Mouse (Mus musculus) heart, postnatal 10 days (tissue): ENCODE measurements around the gene Gm42674. TPM values are rescaled to one million over a fixed set of nuclear protein-coding genes. Genes with fewer than 3 reads are reported as not detected.

Experiments
- DNase-seq, 2 experiments: peaks; one replicate each; pipeline ENCODE4 v3.0.0; 2021
- intact Hi-C: fragments of 180-260 bp; cut with DNase I; formaldehyde crosslinking; loops from one replicate; pipeline ENCODE4 v1.15.1; 2025
- total RNA-seq, 2 experiments: library from RNA; stranded (reverse); gene quantifications; 2 replicates each; pipeline ENCODE4 v1.2.3; 2021

The Gm42674 gene
- total RNA-seq, 2 experiments from 2014 or later: not detected

DNA sequence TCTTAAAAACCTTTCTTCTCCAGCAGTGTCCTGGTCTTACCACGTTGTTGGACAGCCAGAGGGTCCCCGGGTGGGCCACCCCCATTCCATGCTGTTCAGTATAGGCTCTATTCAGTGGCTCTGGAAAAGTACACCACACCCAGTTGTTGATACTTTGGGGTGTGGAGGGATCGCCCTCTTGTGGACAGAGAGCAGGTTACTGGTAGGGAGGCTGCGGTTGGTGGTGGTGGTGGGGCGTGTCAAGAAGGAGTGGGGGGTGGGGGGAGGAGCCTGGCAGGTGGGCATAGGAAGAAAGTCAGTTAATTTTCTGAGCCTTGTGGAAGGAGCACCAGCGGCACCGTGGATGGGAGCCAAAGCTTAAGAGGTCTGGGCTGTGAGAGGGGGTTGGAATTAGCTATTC lies 13.7 kb downstream of the Gm42674 start:
- intact Hi-C loops: loop anchor here (1.0 to 5.0 kb wide), 4 partner anchors 30 to 125 kb away; partner anchors contain the start of gene Snapin
- DNase-seq: peak; percentile 84 to 89

- no peak for DNase-seq
- intact Hi-C loops: loop anchor here (1.0 to 5.0 kb wide), 4 partner anchors 31 to 125 kb away; partner anchors contain the start of gene Snapin
Observed at GRCm38 (mm10) chr3:90615911-90616310, 14.2 kb downstream of the Gm42674 start.

DNA sequence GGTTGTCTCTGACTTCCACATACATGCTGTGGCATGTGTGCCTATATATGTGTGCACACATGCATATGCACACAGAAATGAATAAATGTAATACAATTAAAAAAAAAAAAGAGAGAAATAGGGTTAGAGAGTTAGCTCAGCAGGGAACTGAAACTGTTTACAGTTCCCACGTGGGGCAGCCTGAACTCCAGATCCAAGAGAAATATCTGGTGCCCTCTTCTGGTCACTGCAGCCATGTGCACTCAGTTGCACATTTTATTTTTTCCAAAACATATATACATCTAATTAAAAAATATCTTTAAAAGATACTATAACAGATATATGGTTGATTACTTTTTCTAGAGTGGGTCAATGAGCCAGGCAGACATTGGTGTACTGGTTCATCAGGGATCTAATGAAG lies 15.9 kb downstream of the Gm42674 start:
- DNase-seq: no peak
- intact Hi-C loops: loop anchor here (5.0 kb wide), 1 partner anchor 75 kb away; no protein-coding TSS in a partner anchor

- intact Hi-C loops: no loop called here
- DNase-seq: no peak
Observed at GRCm38 (mm10) chr3:90621552-90621951, 19.8 kb downstream of the Gm42674 start.

- peak; percentile 86 to 88 for DNase-seq
- intact Hi-C loops: no loop called here
Observed at GRCm38 (mm10) chr3:90623435-90624071, 21.8 kb downstream of the Gm42674 start.

DNA sequence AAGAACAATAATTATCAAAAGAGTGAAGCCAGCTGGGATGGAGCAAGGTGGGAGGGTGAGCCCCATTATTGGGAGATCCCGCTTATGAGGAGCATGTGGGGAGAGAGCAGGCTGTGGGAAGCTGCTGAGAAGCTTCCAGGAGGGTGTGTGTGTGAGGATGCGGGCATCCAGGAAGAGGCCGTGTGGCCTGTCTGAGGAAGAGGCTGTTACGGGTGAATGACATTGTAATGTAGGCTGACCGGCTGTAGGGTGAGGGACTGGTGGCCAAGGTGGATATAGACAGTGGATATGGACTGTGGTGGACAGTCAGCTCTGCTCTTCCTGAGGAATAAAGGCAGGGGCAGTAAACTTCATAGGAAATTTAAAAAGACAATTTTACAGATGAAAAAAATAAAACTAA lies 23.8 kb downstream of the Gm42674 start:
- intact Hi-C loops: no loop called here
- no peak for DNase-seq

DNA sequence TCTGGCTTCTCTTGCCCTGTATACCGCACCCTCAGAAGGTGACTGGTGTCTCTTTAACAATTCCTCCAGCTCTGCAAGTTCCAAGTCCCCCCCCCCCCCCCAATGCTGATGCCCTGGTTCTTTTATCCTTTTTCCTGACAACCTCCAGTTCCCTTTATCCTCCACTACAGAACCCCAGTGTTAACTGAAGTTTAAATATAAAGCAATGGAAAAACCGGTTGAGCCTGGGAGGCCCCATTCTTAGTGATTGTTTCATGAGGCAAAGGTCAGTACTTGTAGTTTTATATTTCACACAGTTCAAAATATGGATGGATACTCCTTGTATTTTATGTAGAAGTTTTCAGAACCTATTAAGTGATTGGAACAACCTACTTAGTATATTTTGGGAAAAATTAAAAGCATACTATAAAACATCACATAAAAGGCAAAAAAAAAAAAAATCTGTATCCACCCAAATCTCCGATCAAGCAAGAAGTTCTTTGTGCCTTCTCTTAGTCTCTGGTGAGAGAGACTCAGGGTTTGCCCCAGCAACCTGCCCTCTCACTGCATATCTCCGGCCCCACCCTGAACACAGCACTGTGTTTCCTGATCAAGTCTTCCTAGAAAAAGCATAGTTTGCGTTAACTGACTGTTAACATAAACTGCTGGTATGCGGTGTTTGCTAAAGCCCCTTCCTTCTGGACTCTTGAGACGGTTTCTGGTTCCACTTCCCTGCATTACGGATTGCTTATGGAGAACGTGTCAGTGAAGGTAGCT lies 24.7 kb downstream of the Gm42674 start:
- DNase-seq: no peak
- intact Hi-C loops: no loop called here

DNA sequence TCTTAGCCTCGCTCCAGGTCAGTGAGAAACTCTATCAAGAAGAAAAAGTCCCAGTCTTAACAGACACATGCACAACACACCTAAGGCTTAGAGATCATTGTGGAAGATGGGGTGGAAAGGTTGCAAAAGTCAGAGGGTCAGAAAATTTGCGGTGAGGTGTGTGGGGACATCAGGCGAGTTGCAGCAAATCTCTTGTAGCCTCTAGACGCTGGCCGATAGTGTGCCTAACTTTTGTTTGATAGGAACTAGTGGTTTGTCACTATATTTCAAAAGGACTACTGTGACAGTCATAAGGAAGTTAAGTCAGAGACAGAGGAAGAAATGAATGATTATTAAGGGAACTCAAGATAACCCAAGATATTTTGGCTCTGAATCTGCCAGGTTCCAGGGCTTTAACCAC lies 25.7 kb downstream of the Gm42674 start:
- intact Hi-C loops: no loop called here
- no peak for DNase-seq

GRCm38 (mm10) chr3:90627807-90628206 lies 26.1 kb downstream of the Gm42674 start:
- peak; percentile 29 to 33 for DNase-seq
- intact Hi-C loops: no loop called here

GRCm38 (mm10) chr3:90629298-90629697 lies 27.6 kb downstream of the Gm42674 start:
- intact Hi-C loops: no loop called here
- DNase-seq: no peak

GRCm38 (mm10) chr3:90631984-90632383 lies 30.3 kb downstream of the Gm42674 start:
- intact Hi-C loops: no loop called here
- no peak for DNase-seq

- intact Hi-C loops: no loop called here
- no peak for DNase-seq
Observed at GRCm38 (mm10) chr3:90638511-90639275, 37.0 kb downstream of the Gm42674 start.

- intact Hi-C loops: no loop called here
- DNase-seq: peak in 1 of 2 experiments; percentile 33
Observed at GRCm38 (mm10) chr3:90639511-90640154, 37.9 kb downstream of the Gm42674 start.

DNA sequence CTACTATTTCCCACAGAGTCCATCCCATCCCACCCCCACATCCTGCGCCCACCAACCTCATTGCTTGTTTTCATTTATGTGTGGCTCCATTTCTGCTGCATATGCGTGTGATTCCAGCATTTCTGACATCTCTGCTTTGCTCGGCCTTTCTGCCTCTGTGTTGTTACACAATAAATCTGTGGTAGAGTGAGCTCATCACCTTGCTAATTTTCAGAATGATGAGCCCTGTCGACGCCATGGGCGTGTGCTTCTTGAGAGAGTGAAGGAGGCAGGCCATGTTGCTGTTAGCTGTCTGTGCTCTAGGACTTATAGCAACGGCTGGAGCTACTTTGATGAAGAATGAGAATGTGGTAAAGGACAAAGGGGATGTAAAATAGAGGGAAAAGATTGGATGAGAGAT lies 39.3 kb downstream of the Gm42674 start:
- DNase-seq: no peak
- intact Hi-C loops: no loop called here

- DNase-seq: peak; percentile 33 to 67
- intact Hi-C loops: no loop called here
Observed at GRCm38 (mm10) chr3:90644220-90644619, 42.5 kb downstream of the Gm42674 start.

DNA sequence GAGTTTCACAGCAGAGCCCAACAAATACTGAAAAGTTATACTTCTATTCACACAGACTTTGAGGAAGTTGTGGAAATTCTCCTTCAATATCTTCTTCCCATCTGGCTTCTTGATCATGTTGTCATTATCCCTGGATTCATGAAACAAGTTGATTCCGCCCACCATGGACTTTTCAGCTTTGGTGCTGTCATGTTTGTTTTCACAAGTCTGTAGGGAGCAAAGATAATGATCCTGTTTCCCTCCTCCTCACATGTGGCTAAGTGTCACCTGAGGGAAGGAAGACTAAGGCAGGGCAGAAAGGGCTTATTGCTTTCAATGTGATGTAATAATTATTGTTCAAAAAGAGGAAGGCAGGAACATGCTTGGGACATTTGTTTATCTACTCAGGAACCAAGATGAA lies 45.6 kb downstream of the Gm42674 start:
- intact Hi-C loops: no loop called here
- DNase-seq: no peak

DNA sequence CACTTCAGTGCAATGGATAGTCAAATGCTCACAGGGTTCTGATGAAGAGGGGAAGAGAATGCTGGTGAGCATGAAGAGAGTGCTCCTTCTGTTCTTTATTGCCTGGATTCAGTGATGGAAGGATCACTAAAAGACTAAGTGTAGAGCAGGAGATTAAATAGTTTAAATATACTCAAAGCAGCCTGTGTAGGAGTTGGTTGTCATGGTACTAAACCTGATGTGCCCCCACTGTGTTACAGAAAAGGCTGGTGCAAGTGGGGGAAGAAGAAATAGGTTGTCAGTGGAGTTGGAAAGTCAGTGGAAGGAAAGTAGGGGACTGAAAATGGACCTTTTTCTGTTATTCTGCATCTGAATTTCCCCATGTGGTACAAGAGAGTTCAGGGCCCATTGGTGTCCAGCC lies 47.3 kb downstream of the Gm42674 start:
- no peak for DNase-seq
- intact Hi-C loops: no loop called here

DNA sequence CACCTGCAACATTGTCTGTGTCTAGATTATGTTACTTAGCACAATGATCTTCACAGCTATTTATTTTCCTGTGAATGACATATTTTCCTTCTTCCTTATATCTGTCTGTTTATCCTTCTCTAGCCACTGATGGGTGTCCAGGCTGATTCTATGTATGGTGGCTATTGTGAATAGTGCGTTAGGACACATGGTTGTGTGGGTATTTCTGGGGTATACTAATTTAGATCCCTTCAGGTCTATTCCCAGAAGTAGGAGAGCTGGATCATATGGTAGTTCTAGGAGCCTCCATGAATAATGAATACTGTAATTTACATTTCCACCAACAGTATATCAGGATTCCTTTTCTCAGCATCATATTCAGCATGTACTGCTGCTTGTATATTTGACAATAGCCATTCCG lies 48.1 kb downstream of the Gm42674 start:
- intact Hi-C loops: loop anchor here (5.0 to 10.0 kb wide), 2 partner anchors 63 to 235 kb away; no protein-coding TSS in a partner anchor
- no peak for DNase-seq

DNA sequence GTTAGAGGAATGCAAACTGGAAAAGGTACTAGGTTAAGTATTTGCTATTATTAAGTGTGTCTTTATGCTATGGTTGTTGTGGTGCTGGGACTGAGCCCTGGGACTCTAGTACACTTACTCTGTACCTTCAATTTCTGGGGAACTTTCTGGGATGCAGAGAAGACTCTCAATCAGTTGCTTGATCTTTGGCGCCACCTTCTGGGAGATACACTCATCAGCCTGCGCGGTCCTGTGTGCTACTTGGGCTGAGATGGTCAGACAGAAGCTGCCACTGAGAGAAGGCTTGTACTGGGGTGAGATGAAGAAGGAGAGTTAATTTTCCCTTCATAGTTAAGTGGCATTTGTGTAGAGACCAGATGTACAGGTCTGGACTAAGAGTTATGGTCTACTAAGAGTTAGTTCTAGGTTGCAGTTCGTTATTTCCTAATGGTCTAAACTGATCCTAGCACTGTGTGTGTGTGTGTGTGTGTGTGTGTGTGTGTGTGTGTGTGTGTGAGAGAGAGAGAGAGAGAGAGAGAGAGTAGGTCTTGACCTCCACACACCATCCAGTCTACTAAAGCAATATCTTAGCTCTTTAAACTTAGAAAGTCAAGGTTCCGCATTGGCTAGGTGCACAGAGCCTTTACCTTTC lies 51.3 kb downstream of the Gm42674 start:
- intact Hi-C loops: loop anchor here (1.0 to 10.0 kb wide), 3 partner anchors 66 to 238 kb away; partner anchors contain the start of gene Snapin
- peak; percentile 76 to 87 for DNase-seq

- no peak for DNase-seq
- intact Hi-C loops: loop anchor here (5.0 to 10.0 kb wide), 2 partner anchors 66 to 239 kb away; no protein-coding TSS in a partner anchor
Observed at GRCm38 (mm10) chr3:90653717-90654116, 52.0 kb downstream of the Gm42674 start, which contains the start of gene S100a7a. S100a7a (plus strand) TSS chr3:90654017.
